Mouse (Mus musculus): Measurements from ENCODE around the gene Natd1. TPM values are rescaled to one million over a fixed set of nuclear protein-coding genes. Genes with fewer than 3 reads are reported as not detected.
"Not testable (repeated sequence)": the region's sequence is repeated elsewhere in the genome, so short reads cannot be mapped to it uniquely, and the experiment has no call there.

The Natd1 gene
- polyA plus RNA-seq, 1 experiment from 2014 or later: 18.8 TPM

DNA sequence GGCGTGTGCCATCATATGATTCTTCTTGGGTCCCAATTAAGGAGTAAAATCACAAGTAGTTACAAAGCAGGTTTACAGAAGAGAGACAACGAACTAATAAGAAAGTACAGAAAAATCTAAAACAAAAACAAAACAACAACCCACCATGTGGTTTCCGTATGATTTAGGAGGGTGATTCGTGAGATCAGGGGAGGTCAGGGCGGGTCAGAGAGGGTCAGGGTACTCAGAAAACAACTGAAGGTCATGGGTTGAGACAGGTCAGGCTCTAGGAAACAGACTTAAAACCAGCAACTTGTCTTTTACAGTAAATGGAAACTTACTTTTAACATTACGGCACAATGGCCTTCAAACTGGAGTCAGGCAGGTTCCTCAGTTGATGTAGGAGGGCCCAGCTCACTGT, 24.3 kb downstream of the Natd1 start:
- DNase-seq (ENCODE audit: low spot score): no peak

GRCm38 (mm10) chr11:60889861-60890260, 24.7 kb downstream of the Natd1 start:
- Histone ChIP-seq H3K9ac (ENCODE audit: low read depth, low read length) (no peak overlapping the region), H3K4me2 (replicated peaks; ENCODE audit: low read depth, low read length) (no peak overlapping the region), H3K4me1 (replicated peaks; ENCODE audit: control insufficient read depth, insufficient read depth, low read length) (no peaks in the 10 kb centered on the region), H3K27ac (ENCODE audit: low read depth, low read length) (no peak overlapping the region), H3K27me3 (ENCODE audit: control insufficient read depth, insufficient read depth, low read length) (no peaks in the 10 kb centered on the region), H3K4me3 (ENCODE audit: low read depth, low read length) (no peak overlapping the region), H3K9me3 (ENCODE audit: control insufficient read depth, low read length) (no peaks in the 10 kb centered on the region), H3K36me3 (ENCODE audit: control insufficient read depth, insufficient read depth, low read length) (no peaks in the 10 kb centered on the region)
- DNase-seq (ENCODE audit: low spot score): no peak
- WGBS: 65% methylated on average over 2 of the region's 2 CpGs
- no peak for ATAC-seq (ENCODE audit: low FRiP score)

More for the DNA sequence above, 24.3 kb downstream of the Natd1 start:
- H3K9ac ChIP-seq (ENCODE audit: low read depth, low read length): no peak overlapping the region
- WGBS: 64% methylated on average over 6 of the region's 6 CpGs
- no peak overlapping the region for H3K4me2 ChIP-seq (replicated peaks; ENCODE audit: low read depth, low read length)
- ATAC-seq (ENCODE audit: low FRiP score): no peak
- H3K27ac ChIP-seq (ENCODE audit: low read depth, low read length): no peak overlapping the region
- H3K4me1 ChIP-seq (replicated peaks; ENCODE audit: control insufficient read depth, insufficient read depth, low read length): no peaks in the 10 kb centered on the region
- no peak overlapping the region for H3K4me3 ChIP-seq (ENCODE audit: low read depth, low read length)
- no peaks in the 10 kb centered on the region for H3K9me3 ChIP-seq (ENCODE audit: control insufficient read depth, low read length)
- no peaks in the 10 kb centered on the region for H3K36me3 ChIP-seq (ENCODE audit: control insufficient read depth, insufficient read depth, low read length)
- no peaks in the 10 kb centered on the region for H3K27me3 ChIP-seq (ENCODE audit: control insufficient read depth, insufficient read depth, low read length)

GRCm38 (mm10) chr11:60886986-60887385, 27.6 kb downstream of the Natd1 start:
- not testable (repeated sequence) for H3K9ac ChIP-seq (ENCODE audit: low read depth, low read length); H3K4me1 ChIP-seq (replicated peaks; ENCODE audit: control insufficient read depth, insufficient read depth, low read length); H3K27me3 ChIP-seq (ENCODE audit: control insufficient read depth, insufficient read depth, low read length); H3K4me2 ChIP-seq (replicated peaks; ENCODE audit: low read depth, low read length); H3K9me3 ChIP-seq (ENCODE audit: control insufficient read depth, low read length); H3K27ac ChIP-seq (ENCODE audit: low read depth, low read length); H3K36me3 ChIP-seq (ENCODE audit: control insufficient read depth, insufficient read depth, low read length); H3K4me3 ChIP-seq (ENCODE audit: low read depth, low read length); ATAC-seq (ENCODE audit: low FRiP score); DNase-seq (ENCODE audit: low spot score)
- 88% methylated on average over 2 of the region's 3 CpGs for WGBS

DNA sequence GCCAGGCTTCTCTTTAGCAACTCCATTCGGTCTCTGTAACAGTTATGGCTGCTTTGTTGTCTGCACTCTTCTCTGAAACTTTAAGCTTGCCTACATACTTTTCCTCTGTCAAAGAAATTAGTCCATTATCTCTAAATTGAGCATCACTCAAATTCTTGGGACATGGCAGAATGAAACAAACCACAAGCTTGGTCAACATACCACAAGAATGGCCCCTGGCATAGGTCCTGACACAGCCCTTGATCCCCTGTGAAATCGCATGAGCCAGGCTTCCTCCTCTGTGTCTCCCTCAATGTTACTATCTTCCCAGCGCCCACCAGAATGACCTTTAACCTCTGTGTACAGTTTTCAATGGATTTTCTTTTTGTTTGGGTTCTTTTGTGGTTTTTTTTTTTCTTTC, 32.2 kb downstream of the Natd1 start:
- 75% methylated on average over 3 of the region's 3 CpGs for WGBS
- H3K27ac ChIP-seq (ENCODE audit: low read depth, low read length): no peak overlapping the region
- ATAC-seq (ENCODE audit: low FRiP score) (no peak), DNase-seq (ENCODE audit: low spot score) (no peak)
- no peak overlapping the region for H3K4me2 ChIP-seq (replicated peaks; ENCODE audit: low read depth, low read length)
- no peaks in the 10 kb centered on the region for H3K9me3 ChIP-seq (ENCODE audit: control insufficient read depth, low read length)
- no peaks in the 10 kb centered on the region for H3K27me3 ChIP-seq (ENCODE audit: control insufficient read depth, insufficient read depth, low read length)
- no peak overlapping the region for H3K9ac ChIP-seq (ENCODE audit: low read depth, low read length)
- H3K36me3 ChIP-seq (ENCODE audit: control insufficient read depth, insufficient read depth, low read length): no peaks in the 10 kb centered on the region
- no peaks in the 10 kb centered on the region; the same call in 1 of the 2 replicates for H3K4me1 ChIP-seq (replicated peaks; ENCODE audit: control insufficient read depth, insufficient read depth, low read length)
- no peak overlapping the region for H3K4me3 ChIP-seq (ENCODE audit: low read depth, low read length)

DNA sequence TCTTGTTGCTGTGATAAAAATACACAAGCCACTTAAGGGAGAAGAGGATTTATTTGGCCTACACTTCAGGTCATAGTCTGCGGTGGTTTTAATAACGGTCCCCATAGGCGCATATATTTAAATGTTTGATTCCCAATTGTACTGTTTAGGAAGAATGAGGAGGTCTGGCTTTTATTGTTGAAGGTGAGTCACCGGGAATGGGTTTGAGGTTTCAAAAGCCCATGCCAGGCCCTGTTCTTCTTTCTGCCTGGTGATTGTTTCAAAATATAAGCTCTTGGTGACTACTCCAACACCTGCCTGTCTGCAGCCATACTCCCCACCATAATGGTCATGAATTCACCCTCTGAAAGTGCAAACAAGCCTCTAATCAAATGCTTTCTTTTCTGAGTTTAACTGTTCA, 34.0 kb downstream of the Natd1 start:
- Histone ChIP-seq H3K4me2 (replicated peaks; ENCODE audit: low read depth, low read length) (no peak overlapping the region), H3K4me1 (replicated peaks; ENCODE audit: control insufficient read depth, insufficient read depth, low read length) (peaks cover 3% of the 10 kb centered on the region), H3K36me3 (ENCODE audit: control insufficient read depth, insufficient read depth, low read length) (no peaks in the 10 kb centered on the region), H3K4me3 (ENCODE audit: low read depth, low read length) (no peak overlapping the region), H3K27ac (ENCODE audit: low read depth, low read length) (no peak overlapping the region), H3K9ac (ENCODE audit: low read depth, low read length) (no peak overlapping the region), H3K9me3 (ENCODE audit: control insufficient read depth, low read length) (no peaks in the 10 kb centered on the region), H3K27me3 (ENCODE audit: control insufficient read depth, insufficient read depth, low read length) (no peaks in the 10 kb centered on the region)
- DNase-seq (ENCODE audit: low spot score): no peak
- ATAC-seq (ENCODE audit: low FRiP score): no peak
- WGBS: 94% methylated on average over 4 of the region's 4 CpGs

- WGBS: 4% methylated on average over 11 of the region's 11 CpGs
- no peak for ATAC-seq (ENCODE audit: low FRiP score)
- H3K27ac ChIP-seq (ENCODE audit: low read depth, low read length): peak overlapping the region; percentile 83
- peak overlapping the region; percentile 75 for H3K4me2 ChIP-seq (replicated peaks; ENCODE audit: low read depth, low read length)
- H3K27me3 ChIP-seq (ENCODE audit: control insufficient read depth, insufficient read depth, low read length): no peaks in the 10 kb centered on the region
- no peaks in the 10 kb centered on the region for H3K36me3 ChIP-seq (ENCODE audit: control insufficient read depth, insufficient read depth, low read length)
- DNase-seq (ENCODE audit: low spot score): peak; percentile 80
- H3K4me3 ChIP-seq (ENCODE audit: low read depth, low read length): peak overlapping the region; percentile 92
- H3K4me1 ChIP-seq (replicated peaks; ENCODE audit: control insufficient read depth, insufficient read depth, low read length): peaks cover 3% of the 10 kb centered on the region
- peak overlapping the region; percentile 78 for H3K9ac ChIP-seq (ENCODE audit: low read depth, low read length)
- no peaks in the 10 kb centered on the region for H3K9me3 ChIP-seq (ENCODE audit: control insufficient read depth, low read length)
Measured at GRCm38 (mm10) chr11:60879423-60879822, 35.1 kb downstream of the Natd1 start.

- Histone ChIP-seq H3K4me2 (replicated peaks; ENCODE audit: low read depth, low read length) (peak within 1 kb of the TSS; percentile 75), H3K4me3 (ENCODE audit: low read depth, low read length) (peak within 1 kb of the TSS; percentile 92), H3K9me3 (ENCODE audit: control insufficient read depth, low read length) (no peaks in the 10 kb centered on the region), H3K27ac (ENCODE audit: low read depth, low read length) (peak within 1 kb of the TSS; percentile 83), H3K4me1 (replicated peaks; ENCODE audit: control insufficient read depth, insufficient read depth, low read length) (peaks cover 3% of the 10 kb centered on the region), H3K36me3 (ENCODE audit: control insufficient read depth, insufficient read depth, low read length) (no peaks in the 10 kb centered on the region), H3K9ac (ENCODE audit: low read depth, low read length) (peak within 1 kb of the TSS; percentile 88), H3K27me3 (ENCODE audit: control insufficient read depth, insufficient read depth, low read length) (no peaks in the 10 kb centered on the region)
- peak; percentile 95 for DNase-seq (ENCODE audit: low spot score)
- peak; percentile 99 for ATAC-seq (ENCODE audit: low FRiP score)
- 0% methylated on average over 62 of the region's 62 CpGs for WGBS
Measured at GRCm38 (mm10) chr11:60878675-60879294, 35.8 kb downstream of the Natd1 start, which contains the start of gene Tmem11. TSS of gene Tmem11 (minus strand) at chr11:60879272.

GRCm38 (mm10) chr11:60878056-60878612, 36.4 kb downstream of the Natd1 start:
- ATAC-seq (ENCODE audit: low FRiP score): peak; percentile 82
- DNase-seq (ENCODE audit: low spot score): no peak
- Histone ChIP-seq H3K9me3 (ENCODE audit: control insufficient read depth, low read length) (no peaks in the 10 kb centered on the region), H3K9ac (ENCODE audit: low read depth, low read length) (peak overlapping the region; percentile 88), H3K27me3 (ENCODE audit: control insufficient read depth, insufficient read depth, low read length) (no peaks in the 10 kb centered on the region), H3K4me2 (replicated peaks; ENCODE audit: low read depth, low read length) (peak overlapping the region; percentile 62), H3K27ac (ENCODE audit: low read depth, low read length) (peak overlapping the region; percentile 70), H3K4me1 (replicated peaks; ENCODE audit: control insufficient read depth, insufficient read depth, low read length) (peaks cover 3% of the 10 kb centered on the region), H3K36me3 (ENCODE audit: control insufficient read depth, insufficient read depth, low read length) (no peaks in the 10 kb centered on the region), H3K4me3 (ENCODE audit: low read depth, low read length) (peak overlapping the region; percentile 92)
- under 1% methylated on average over 40 of the region's 52 CpGs for WGBS

GRCm38 (mm10) chr11:60873101-60873500, 41.4 kb downstream of the Natd1 start:
- H3K36me3 ChIP-seq (ENCODE audit: control insufficient read depth, insufficient read depth, low read length): no peaks in the 10 kb centered on the region
- no peaks in the 10 kb centered on the region for H3K9me3 ChIP-seq (ENCODE audit: control insufficient read depth, low read length)
- WGBS: 89% methylated on average over 6 of the region's 6 CpGs
- no peak overlapping the region for H3K9ac ChIP-seq (ENCODE audit: low read depth, low read length)
- DNase-seq (ENCODE audit: low spot score) (no peak), ATAC-seq (ENCODE audit: low FRiP score) (no peak)
- no peaks in the 10 kb centered on the region for H3K27me3 ChIP-seq (ENCODE audit: control insufficient read depth, insufficient read depth, low read length)
- no peak overlapping the region for H3K27ac ChIP-seq (ENCODE audit: low read depth, low read length)
- H3K4me3 ChIP-seq (ENCODE audit: low read depth, low read length): no peak overlapping the region
- peaks cover 3% of the 10 kb centered on the region for H3K4me1 ChIP-seq (replicated peaks; ENCODE audit: control insufficient read depth, insufficient read depth, low read length)
- no peak overlapping the region for H3K4me2 ChIP-seq (replicated peaks; ENCODE audit: low read depth, low read length)

All from hindbrain, embryonic 11.5 days (tissue).